Mouse (Mus musculus): ENCODE measurements at regions not wholly inside any gene's neighbourhood (a gene's known extent, or its start where the extent isn't known, plus 50 kb on each side); places are given as distances from the start of the nearest gene placed in this dataset.

- intact Hi-C loops (cut with DNase I) = no loop called here
Measured at GRCm38 (mm10) chr3:53393945-53394344, 69.2 kb downstream of the Nhlrc3 start.

- intact Hi-C loops (cut with DNase I) = no loop called here
Measured at GRCm38 (mm10) chr3:53381704-53382581, 81.2 kb downstream of the Nhlrc3 start.

GRCm38 (mm10) chr3:53379519-53380181 is 83.5 kb downstream of the Nhlrc3 start:
- intact Hi-C loops (cut with DNase I) = no loop called here

- intact Hi-C loops (cut with DNase I) = no loop called here
Measured at GRCm38 (mm10) chr3:53376864-53377447, 86.2 kb downstream of the Nhlrc3 start.

GRCm38 (mm10) chr3:53372887-53373286 is 90.2 kb downstream of the Nhlrc3 start:
- intact Hi-C loops (cut with DNase I) = no loop called here

GRCm38 (mm10) chr3:53371910-53372309 is 91.2 kb downstream of the Nhlrc3 start:
- intact Hi-C loops (cut with DNase I) = no loop called here

GRCm38 (mm10) chr3:53361202-53361601 is 101.9 kb downstream of the Nhlrc3 start:
- intact Hi-C loops (cut with DNase I) = no loop called here

GRCm38 (mm10) chr3:53353693-53354092 is 109.4 kb downstream of the Nhlrc3 start:
- intact Hi-C loops (cut with DNase I) = no loop called here

GRCm38 (mm10) chr3:53353282-53353681 is 109.8 kb downstream of the Nhlrc3 start:
- intact Hi-C loops (cut with DNase I) = no loop called here

GRCm38 (mm10) chr3:53343638-53344037 is 119.5 kb downstream of the Nhlrc3 start:
- intact Hi-C loops (cut with DNase I) = no loop called here

GRCm38 (mm10) chr3:53341304-53342206 is 121.6 kb downstream of the Nhlrc3 start:
- intact Hi-C loops (cut with DNase I) = no loop called here

- intact Hi-C loops (cut with DNase I) = no loop called here
Measured at GRCm38 (mm10) chr3:53338571-53338970, 124.6 kb downstream of the Nhlrc3 start.

- intact Hi-C loops (cut with DNase I) = loop anchor here (5.0 kb wide), 1 partner anchor 302 kb away; no protein-coding TSS in a partner anchor
Measured at GRCm38 (mm10) chr3:53334051-53334450, 129.1 kb downstream of the Nhlrc3 start.

GRCm38 (mm10) chr3:53329528-53329927 is 133.6 kb downstream of the Nhlrc3 start:
- intact Hi-C loops (cut with DNase I) = no loop called here

- intact Hi-C loops (cut with DNase I) = no loop called here
Measured at GRCm38 (mm10) chr3:53327424-53327823, 135.7 kb downstream of the Nhlrc3 start.

GRCm38 (mm10) chr3:53326967-53327366 is 136.2 kb downstream of the Nhlrc3 start:
- intact Hi-C loops (cut with DNase I) = no loop called here

GRCm38 (mm10) chr3:53325080-53325479 is 138.1 kb downstream of the Nhlrc3 start:
- intact Hi-C loops (cut with DNase I) = no loop called here

- intact Hi-C loops (cut with DNase I) = no loop called here
Measured at GRCm38 (mm10) chr3:53324386-53324785, 138.7 kb downstream of the Nhlrc3 start.

GRCm38 (mm10) chr3:53315449-53315848 is 147.7 kb downstream of the Nhlrc3 start:
- intact Hi-C loops (cut with DNase I) = no loop called here
